Mouse (Mus musculus) neural tube, embryonic 10.5 days (tissue): ENCODE results near the gene Whrn.

Source experiments
- DNase-seq: peaks from one replicate; pipeline ENCODE4 v3.0.0-alpha.2; 2017; ENCODE audit warnings: low spot score; ENCODE audit errors: extremely low spot score

Gene Whrn

DNA sequence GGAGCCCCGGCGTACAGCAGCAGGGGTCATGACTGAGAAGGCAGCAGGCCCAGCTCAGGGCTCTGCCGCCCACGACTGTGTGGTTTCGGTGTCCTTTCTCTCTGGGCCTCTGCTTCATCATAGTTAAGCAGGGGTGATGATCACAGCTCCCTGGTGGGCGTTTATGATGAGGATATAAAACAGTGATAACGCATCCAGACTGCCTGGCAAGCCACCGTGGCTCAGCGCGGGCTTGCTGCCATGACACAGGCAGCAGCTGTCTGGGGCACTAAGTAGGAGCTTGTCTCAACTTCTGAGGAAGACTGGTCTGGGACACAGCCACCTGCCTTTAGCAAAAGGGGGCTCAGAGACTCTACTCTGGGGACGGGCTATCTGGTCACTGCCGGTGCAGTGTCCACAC lies 112.3 kb downstream of the Whrn start:
- DNase-seq, result no peak

DNA sequence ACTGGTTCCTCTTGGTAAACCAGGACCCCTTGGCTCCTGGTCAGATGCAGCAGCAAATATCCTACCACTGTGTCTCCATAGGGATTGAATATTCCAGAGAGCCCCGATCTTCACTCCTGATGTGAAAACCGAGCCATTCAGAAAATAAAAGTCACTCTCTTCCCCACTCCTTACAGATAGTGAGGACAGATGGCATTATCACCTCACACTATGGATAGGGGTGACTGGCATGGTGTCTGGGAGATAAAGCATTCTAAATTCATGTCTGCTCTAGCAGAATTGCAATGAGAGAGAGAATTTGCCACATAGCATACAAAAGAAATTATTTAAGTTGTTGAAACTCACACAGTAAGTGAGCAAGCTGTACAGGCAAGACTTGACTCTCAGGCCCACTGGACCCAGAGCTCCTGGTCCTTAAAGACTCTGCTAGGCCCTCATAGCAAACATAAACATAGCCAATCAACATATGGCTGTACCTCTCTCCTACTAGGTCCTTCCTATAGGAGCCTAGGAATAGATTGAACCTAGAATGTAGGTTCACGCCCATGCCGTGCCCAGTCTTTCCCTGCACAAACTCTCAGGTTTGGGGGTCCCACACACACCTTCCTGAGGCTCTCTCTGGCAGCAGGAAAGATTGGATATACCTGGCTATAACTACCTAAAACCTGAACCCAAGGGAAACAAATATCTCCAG lies 113.0 kb downstream of the Whrn start:
- no peak for DNase-seq

DNA sequence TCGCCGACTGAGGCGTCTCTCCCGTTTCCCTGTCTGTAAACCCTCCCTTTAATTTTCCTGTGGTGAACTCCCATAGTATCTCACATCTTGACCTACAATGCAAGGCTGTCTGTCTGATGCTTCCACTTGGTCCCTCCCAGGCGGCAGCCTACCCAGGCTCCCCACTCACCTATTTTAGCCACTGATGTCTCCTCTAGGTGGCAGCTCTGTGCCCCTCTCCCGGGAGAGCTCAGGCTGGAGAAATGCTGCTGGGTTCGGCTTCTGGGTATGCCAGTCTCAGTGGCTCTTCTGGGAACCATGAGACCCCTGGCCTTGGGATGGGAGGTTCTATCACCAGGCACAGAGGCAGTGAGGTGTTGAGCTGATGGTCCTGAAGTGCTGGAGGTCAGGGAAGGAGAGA lies 118.3 kb downstream of the Whrn start:
- DNase-seq, result no peak

DNA sequence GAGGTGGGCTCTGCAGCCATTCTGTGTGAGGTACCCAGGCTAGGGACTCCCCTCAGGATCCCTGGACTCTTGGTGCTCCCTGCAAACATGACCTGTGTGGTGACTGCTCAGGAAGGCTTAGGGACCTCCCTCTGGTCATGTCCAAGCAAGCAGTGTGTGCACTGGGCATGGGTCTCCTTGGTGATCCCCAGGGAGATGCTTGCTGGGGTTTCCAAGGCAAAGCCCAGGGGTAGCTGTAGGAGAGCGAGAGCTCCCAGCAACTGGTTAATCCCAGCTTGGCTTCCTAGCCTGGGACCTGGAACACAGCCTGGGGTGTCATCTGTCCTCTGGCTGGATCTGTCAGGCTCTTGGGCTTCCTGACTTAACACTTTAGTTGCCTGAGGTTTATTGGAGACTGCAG lies 120.4 kb downstream of the Whrn start:
- DNase-seq, result no peak

DNA sequence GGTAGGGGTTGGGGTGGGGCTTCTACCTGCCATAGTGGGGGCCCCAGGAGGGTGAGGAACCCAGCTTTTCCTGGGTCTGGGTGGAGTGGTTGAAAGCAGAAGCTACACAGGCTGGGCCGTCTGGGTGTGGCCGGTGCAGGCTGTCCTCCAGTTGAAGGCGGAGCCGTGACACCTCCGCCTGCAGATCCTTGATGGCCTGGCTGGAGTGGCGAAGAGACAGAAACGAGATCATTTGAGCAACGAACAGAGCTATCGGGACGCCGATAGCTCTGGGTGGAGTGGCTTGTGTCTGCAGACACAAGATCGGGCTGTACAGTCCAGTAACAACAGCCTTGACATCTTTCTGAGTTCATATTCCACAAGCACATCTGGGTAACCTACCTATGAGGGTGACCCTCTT lies 121.5 kb downstream of the Whrn start:
- no peak for DNase-seq

DNA sequence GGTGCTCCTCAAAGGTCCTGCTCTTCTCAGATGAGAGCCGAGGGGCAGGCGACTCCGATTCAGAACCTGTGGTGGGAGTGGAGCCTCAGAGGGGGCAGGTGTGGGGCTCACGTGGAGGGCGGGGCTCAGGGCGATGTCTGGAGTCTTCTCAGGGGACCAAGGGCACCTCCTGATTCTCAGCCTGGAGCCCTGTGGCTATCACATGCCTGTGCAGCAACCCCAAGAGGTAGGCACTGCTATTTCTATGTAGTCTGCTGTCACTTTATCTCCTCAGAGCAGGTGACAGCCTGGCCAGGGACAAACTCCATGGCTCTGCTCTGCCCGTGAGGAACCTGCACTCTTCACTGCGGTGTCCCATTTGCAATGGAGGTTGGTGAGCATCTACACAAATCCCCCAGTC lies 122.4 kb downstream of the Whrn start:
- DNase-seq, result no peak

DNA sequence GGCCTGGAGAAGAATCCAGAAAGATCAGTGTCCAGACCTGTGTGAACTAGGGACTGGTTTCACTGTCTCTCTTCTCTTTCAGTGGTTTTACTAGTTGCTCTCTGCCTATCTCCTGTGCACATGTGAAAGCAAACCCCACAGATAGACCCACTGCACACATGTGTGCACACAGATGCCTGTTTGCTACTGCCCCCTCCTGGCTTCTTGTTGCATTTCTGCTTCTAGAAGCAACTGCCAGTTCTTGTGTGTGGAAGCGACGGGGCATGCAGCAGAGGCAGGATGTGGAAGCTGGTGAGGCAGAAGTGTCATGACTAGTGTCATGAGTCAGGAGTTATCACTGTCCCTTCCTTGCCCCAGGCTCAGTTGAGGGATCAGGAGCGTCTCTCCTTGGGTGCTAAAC lies 123.9 kb downstream of the Whrn start:
- peak; percentile 32 for DNase-seq

DNA sequence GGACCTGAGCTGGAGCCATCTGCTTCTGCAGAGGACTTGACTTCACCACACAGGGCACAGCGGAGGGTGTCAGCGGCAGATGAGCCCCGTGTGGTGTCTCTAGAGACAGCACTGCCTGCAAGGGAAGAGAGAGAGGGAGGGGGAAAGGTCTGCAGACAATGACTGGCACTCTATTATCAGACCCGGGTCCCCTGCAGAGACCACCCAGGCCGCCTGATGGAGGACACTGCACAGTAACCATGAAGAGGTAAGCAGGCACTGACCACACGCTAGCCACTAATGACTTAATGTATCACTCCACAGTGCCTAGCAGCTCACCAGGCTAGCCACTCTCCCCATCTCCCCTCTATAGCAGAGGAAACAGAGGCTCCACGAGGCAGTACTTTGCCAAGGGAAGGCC lies 124.9 kb downstream of the Whrn start:
- no peak for DNase-seq

DNA sequence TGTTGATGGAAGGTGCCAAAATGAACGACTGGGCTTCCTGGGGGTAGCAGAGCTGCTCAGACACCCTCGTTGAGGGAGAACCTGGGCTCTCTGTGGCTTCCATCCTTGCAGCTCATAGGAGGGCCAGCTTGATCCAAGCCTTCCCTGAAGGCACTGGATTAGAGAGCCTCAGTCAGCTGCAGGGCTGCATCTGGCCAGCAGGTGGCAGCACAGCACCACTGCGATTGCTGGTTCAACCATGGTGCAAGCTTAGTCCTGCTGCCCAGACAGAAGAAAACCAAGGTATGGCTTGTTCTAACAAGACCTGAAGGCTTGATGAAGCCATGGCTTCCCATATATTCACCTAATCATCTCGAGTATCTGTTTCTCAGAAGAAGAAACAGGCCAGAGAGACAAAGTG lies 127.2 kb downstream of the Whrn start:
- DNase-seq, result peak; percentile 88
